Mouse (Mus musculus): ENCODE data around the gene Slc16a12. TPM values are rescaled to one million over a fixed set of nuclear protein-coding genes. Genes with fewer than 3 reads are reported as not detected.

Gene Slc16a12
- polyA plus RNA-seq, 1 experiment from 2014 or later: 0.74 TPM

DNA sequence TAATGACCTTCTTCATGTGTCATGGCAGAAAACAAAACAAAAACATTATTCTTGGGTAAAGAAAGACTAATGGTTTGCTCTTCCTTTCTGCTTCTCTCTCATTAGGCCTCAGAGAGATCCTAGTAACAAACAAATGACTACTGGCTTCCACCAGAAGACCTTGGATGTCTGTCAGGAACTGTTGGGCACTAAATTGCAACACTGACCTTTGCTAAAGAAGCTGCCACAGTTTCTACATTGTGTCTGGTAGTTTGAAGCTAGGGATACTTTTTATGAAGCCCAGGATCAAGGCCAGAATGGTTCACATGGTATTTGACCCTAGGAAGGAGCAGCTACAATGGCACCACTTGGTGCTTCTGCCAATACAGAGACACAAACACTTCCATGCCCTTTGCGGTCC lies 41.9 kb downstream of the Slc16a12 start:
- H3K9me3 ChIP-seq (ENCODE audit: control insufficient read depth, low read length): no peaks in the 10 kb centered on the region
- no peak for TF ChIP-seq CTCF (IDR thresholded peaks at IDR 0.05; ENCODE audit: low read depth)
- TF ChIP-seq EP300 (optimal IDR thresholded peaks at IDR 0.05): no peak
- H3K27ac ChIP-seq (replicated peaks): no peak overlapping the region
- no peak overlapping the region for H3K9ac ChIP-seq (ENCODE audit: low read length)
- ATAC-seq (ENCODE audit: low FRiP score, low TSS enrichment) (no peak), DNase-seq (ENCODE audit: low spot score) (no peak)
- 97% methylated on average over 1 of the region's 1 CpGs for WGBS
- H3K4me2 ChIP-seq (replicated peaks; ENCODE audit: low read depth): no peak overlapping the region
- H3K4me3 ChIP-seq (ENCODE audit: low read depth, low read length): no peak overlapping the region
- no peaks in the 10 kb centered on the region for H3K36me3 ChIP-seq (ENCODE audit: control insufficient read depth, insufficient read depth, low read length)
- H3K27me3 ChIP-seq (ENCODE audit: control insufficient read depth, insufficient read depth, low read length): no peaks in the 10 kb centered on the region
- no peaks in the 10 kb centered on the region for H3K4me1 ChIP-seq (replicated peaks; ENCODE audit: control insufficient read depth, insufficient read depth)

DNA sequence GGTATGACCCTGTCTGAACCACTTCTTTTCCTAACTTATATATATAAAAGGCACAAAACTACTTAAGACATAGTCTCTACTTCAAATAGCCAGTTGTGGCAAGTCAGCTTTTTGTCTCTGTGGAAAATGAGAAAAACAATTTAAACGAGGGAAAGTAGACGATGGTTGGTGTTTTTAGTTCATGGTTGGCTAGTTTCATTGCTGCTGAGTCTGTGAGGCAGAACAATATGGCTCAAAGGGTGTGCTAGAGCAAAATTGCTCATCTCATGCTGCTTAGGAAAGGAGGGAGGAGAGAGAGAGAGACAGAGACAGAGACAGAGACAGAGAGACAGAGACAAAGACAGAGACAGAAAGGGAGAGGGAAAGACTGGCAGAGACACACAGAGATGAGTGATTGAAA lies 47.8 kb downstream of the Slc16a12 start:
- no peak for TF ChIP-seq EP300 (optimal IDR thresholded peaks at IDR 0.05)
- TF ChIP-seq CTCF (IDR thresholded peaks at IDR 0.05; ENCODE audit: low read depth): no peak
- Histone ChIP-seq H3K4me1 (replicated peaks; ENCODE audit: control insufficient read depth, insufficient read depth) (no peaks in the 10 kb centered on the region), H3K27me3 (ENCODE audit: control insufficient read depth, insufficient read depth, low read length) (no peaks in the 10 kb centered on the region), H3K4me2 (replicated peaks; ENCODE audit: low read depth) (no peak overlapping the region), H3K9me3 (ENCODE audit: control insufficient read depth, low read length) (no peaks in the 10 kb centered on the region), H3K27ac (replicated peaks) (no peak overlapping the region), H3K9ac (ENCODE audit: low read length) (no peak overlapping the region), H3K4me3 (ENCODE audit: low read depth, low read length) (no peak overlapping the region), H3K36me3 (ENCODE audit: control insufficient read depth, insufficient read depth, low read length) (no peaks in the 10 kb centered on the region)
- no peak for DNase-seq (ENCODE audit: low spot score)
- WGBS: 94% methylated on average over 2 of the region's 2 CpGs
- no peak for ATAC-seq (ENCODE audit: low FRiP score, low TSS enrichment)

DNA sequence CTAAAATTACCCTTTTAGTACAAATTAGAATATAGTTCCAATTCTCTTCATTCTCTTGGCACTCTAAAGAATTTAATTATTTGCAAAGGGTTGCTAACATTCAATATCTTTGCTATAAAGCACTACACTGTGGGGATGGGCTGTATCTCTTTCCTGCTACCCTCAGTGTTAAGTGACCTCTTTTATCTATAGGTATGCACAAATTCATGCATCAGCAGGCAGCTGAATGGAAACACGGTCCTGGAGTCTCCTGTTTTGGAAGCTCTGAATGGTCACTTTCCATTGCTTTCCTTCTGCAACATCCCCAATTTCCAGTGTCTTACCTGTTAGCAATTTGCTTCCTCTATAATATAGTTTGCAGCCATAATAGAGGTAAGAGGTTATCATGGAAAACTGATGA lies 48.2 kb downstream of the Slc16a12 start:
- Histone ChIP-seq H3K4me1 (replicated peaks; ENCODE audit: control insufficient read depth, insufficient read depth) (no peaks in the 10 kb centered on the region), H3K4me2 (replicated peaks; ENCODE audit: low read depth) (no peak overlapping the region), H3K4me3 (ENCODE audit: low read depth, low read length) (no peak overlapping the region), H3K36me3 (ENCODE audit: control insufficient read depth, insufficient read depth, low read length) (no peaks in the 10 kb centered on the region), H3K9ac (ENCODE audit: low read length) (no peak overlapping the region), H3K27ac (replicated peaks) (no peak overlapping the region), H3K27me3 (ENCODE audit: control insufficient read depth, insufficient read depth, low read length) (no peaks in the 10 kb centered on the region), H3K9me3 (ENCODE audit: control insufficient read depth, low read length) (no peaks in the 10 kb centered on the region)
- WGBS: 38% methylated on average over 1 of the region's 1 CpGs
- DNase-seq (ENCODE audit: low spot score): no peak
- TF ChIP-seq EP300 (optimal IDR thresholded peaks at IDR 0.05): no peak
- no peak for TF ChIP-seq CTCF (IDR thresholded peaks at IDR 0.05; ENCODE audit: low read depth)
- no peak for ATAC-seq (ENCODE audit: low FRiP score, low TSS enrichment)

DNA sequence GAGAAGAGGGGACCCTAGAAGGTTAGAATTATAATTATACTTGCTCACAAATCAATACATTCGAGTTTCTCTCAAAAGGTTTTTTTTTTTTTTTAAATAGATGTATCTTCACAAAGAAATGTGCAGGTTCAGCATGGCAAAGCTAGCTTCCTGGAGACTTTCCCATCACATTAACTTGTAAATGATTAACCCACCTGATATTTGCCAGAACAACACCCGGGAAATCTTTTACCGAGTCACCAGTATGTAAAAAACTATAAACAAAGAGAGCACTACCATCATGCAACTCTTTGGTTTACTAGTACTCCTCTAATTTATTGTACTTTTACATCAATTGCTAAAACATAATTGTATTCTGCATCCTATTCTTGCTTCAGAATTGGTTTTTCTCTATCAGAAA lies 48.7 kb downstream of the Slc16a12 start:
- WGBS: 46% methylated on average over 3 of the region's 3 CpGs
- 0 out of 2 replicates have a peak, but pooled peaks have one; percentile 59 for ATAC-seq (ENCODE audit: low FRiP score, low TSS enrichment)
- no peaks in the 10 kb centered on the region for H3K4me1 ChIP-seq (replicated peaks; ENCODE audit: control insufficient read depth, insufficient read depth)

DNA sequence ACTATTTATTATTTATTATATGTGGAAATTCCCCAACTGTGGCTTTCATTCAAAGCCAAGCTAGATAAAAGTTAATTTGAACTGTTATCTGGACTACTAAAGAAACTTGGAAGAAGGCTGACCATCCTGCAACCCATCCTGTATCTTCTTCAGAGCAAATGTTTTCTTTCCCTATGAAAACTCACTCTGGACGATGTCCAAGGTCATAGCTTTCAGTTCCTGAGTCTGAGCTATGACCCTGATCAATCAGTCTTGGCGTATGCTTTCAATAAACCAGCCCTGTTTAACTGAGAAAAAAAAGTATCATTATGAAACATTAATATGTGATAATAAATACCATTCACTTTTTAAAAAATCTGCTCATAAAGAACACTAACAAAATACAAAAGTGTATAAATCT lies 49.6 kb downstream of the Slc16a12 start:
- Histone ChIP-seq H3K27me3 (ENCODE audit: control insufficient read depth, insufficient read depth, low read length) (no peaks in the 10 kb centered on the region), H3K36me3 (ENCODE audit: control insufficient read depth, insufficient read depth, low read length) (no peaks in the 10 kb centered on the region), H3K4me3 (ENCODE audit: low read depth, low read length) (no peak overlapping the region), H3K9ac (ENCODE audit: low read length) (no peak overlapping the region), H3K4me1 (replicated peaks; ENCODE audit: control insufficient read depth, insufficient read depth) (no peaks in the 10 kb centered on the region), H3K27ac (replicated peaks) (no peak overlapping the region), H3K9me3 (ENCODE audit: control insufficient read depth, low read length) (no peaks in the 10 kb centered on the region), H3K4me2 (replicated peaks; ENCODE audit: low read depth) (no peak overlapping the region)
- TF ChIP-seq CTCF (IDR thresholded peaks at IDR 0.05; ENCODE audit: low read depth) (no peak), EP300 (optimal IDR thresholded peaks at IDR 0.05) (no peak)
- WGBS: 80% methylated on average over 2 of the region's 2 CpGs
- no peak for DNase-seq (ENCODE audit: low spot score)
- no peak for ATAC-seq (ENCODE audit: low FRiP score, low TSS enrichment)

More for the DNA sequence above, 48.7 kb downstream of the Slc16a12 start:
- TF ChIP-seq CTCF (IDR thresholded peaks at IDR 0.05; ENCODE audit: low read depth) (no peak), EP300 (optimal IDR thresholded peaks at IDR 0.05) (no peak)
- no peak overlapping the region for H3K27ac ChIP-seq (replicated peaks)
- no peaks in the 10 kb centered on the region for H3K36me3 ChIP-seq (ENCODE audit: control insufficient read depth, insufficient read depth, low read length)
- H3K4me3 ChIP-seq (ENCODE audit: low read depth, low read length): no peak overlapping the region
- no peaks in the 10 kb centered on the region for H3K9me3 ChIP-seq (ENCODE audit: control insufficient read depth, low read length)
- no peak for DNase-seq (ENCODE audit: low spot score)
- no peaks in the 10 kb centered on the region for H3K27me3 ChIP-seq (ENCODE audit: control insufficient read depth, insufficient read depth, low read length)
- H3K9ac ChIP-seq (ENCODE audit: low read length): no peak overlapping the region
- no peak overlapping the region for H3K4me2 ChIP-seq (replicated peaks; ENCODE audit: low read depth)

DNA sequence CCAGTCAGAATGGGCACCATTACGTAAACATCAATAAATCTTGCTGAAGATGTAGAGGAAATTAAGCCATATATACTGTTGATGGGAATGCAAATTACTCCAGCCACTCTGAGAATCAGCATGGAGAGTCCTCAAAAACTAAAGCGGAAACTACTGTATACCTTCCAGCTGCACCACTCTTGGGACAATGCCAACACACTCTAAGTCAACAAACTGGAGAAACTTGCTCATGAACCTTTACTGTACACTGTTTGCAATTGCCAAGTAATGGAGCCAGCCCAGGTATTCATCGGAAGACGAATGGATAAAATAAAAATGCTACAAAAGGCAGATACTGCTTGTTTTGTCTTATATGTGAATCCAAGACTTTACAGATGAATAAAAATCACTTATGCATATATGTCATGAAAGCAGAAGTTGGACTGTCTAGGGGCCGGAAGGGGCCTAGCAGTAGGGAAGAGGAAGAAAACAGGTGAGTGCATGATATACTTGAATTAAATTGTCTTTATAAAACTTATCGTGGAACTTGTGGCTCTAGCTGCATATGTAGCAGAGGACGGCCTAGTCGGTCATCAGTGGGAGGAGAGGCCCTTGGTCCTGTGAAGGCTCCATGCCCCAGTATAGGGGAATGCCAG lies 50.6 kb downstream of the Slc16a12 start:
- TF ChIP-seq CTCF (IDR thresholded peaks at IDR 0.05; ENCODE audit: low read depth) (no peak), EP300 (optimal IDR thresholded peaks at IDR 0.05) (no peak)
- H3K36me3 ChIP-seq (ENCODE audit: control insufficient read depth, insufficient read depth, low read length): no peaks in the 10 kb centered on the region
- DNase-seq (ENCODE audit: low spot score): peak; percentile 55
- no peak overlapping the region for H3K9ac ChIP-seq (ENCODE audit: low read length)
- no peak overlapping the region for H3K4me2 ChIP-seq (replicated peaks; ENCODE audit: low read depth)
- H3K27ac ChIP-seq (replicated peaks): no peak overlapping the region
- WGBS: 68% methylated on average over 8 of the region's 8 CpGs
- ATAC-seq (ENCODE audit: low FRiP score, low TSS enrichment): peak; percentile 80
- H3K27me3 ChIP-seq (ENCODE audit: control insufficient read depth, insufficient read depth, low read length): no peaks in the 10 kb centered on the region
- no peaks in the 10 kb centered on the region for H3K4me1 ChIP-seq (replicated peaks; ENCODE audit: control insufficient read depth, insufficient read depth)
- H3K9me3 ChIP-seq (ENCODE audit: control insufficient read depth, low read length): no peaks in the 10 kb centered on the region
- H3K4me3 ChIP-seq (ENCODE audit: low read depth, low read length): no peak overlapping the region

Data from stomach, postnatal 0 days (tissue).